Mouse (Mus musculus) cerebellum, postnatal 25 days (tissue): ENCODE data around the gene Sh3bp5l.
A peak's percentile ranks its signal among the peaks of the same experiment; 100 is the strongest.
"Not testable (repeated sequence)": the region's sequence is repeated elsewhere in the genome, so short reads cannot be mapped to it uniquely, and the experiment has no call there.

Experiments used
- DNase-seq, 2 experiments: peaks; one replicate each; pipeline ENCODE4 v3.0.0; 2021; ENCODE audit warnings: mixed read lengths in 2 of 2

Gene Sh3bp5l

GRCm38 (mm10) chr11:58330276-58331148 is at the start of gene Sh3bp5l, which contains the start of gene Zfp672:
Gene Sh3bp5l, plus strand, starts transcription at chr11:58330724.
Gene Zfp672, minus strand, starts transcription at chr11:58330339.
- peak; percentile 91 to 94 for DNase-seq

DNA sequence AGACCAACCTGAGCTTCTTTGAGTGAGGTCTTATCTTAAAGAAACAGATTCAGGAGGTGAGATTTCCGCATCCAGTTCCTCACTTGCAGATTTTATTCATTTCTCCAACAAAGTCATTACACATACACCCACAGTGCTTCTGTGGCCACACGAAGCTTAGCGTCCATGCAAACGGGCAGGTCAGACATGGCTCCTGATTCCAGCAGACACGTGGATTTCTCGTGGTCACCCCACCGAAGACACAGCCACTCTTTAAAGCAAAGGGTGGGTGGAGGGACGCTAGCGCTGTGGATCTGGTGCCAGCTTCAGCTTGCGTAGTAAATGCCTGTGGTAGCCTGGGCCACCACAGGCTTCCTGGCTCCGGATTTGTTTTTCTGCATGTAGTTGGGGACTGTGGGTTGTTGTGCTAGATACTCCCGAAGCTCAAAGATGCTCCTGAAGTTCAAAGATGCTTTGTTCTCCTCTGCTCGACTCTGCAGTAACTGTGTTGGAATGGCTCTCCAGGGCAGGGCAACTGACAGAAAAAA is 48.5 kb upstream of the Sh3bp5l start:
- DNase-seq, result no peak

GRCm38 (mm10) chr11:58282518-58282917 is 48.0 kb upstream of the Sh3bp5l start:
- no peak for DNase-seq

DNA sequence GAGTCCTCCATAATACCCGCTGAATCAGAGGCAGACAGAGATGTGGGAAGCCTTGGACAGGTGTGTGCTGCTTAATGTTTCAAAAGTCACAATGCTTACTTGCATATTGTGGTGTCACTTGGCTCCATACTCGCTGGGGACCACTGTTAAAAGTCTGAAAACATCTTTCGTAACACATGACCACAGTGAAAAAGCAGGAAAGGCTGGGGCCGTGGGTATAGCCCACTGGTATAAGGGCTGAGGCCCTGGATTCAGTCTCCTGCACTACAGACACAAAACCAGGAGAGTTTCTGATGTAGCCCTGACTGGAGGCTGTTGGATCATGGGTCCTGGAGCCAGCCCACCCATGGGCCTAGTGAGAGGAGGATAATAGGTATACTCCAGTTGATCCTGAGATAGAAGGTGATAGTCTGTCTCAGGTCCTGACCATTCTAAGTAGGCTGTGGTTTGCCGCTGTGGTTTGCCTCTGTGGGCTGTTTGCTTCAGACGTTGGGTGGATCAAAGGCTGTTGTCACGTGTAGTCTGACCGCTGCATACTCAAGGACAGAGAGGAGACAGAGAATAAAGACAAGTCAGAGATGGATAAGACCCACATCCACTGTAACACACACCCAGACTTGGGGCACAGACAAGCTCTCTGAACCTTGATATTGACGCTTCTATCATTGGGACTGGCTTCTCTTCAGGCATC is 40.4 kb upstream of the Sh3bp5l start:
- DNase-seq, result no peak

GRCm38 (mm10) chr11:58290812-58291211 is 39.7 kb upstream of the Sh3bp5l start:
- DNase-seq, result no peak

DNA sequence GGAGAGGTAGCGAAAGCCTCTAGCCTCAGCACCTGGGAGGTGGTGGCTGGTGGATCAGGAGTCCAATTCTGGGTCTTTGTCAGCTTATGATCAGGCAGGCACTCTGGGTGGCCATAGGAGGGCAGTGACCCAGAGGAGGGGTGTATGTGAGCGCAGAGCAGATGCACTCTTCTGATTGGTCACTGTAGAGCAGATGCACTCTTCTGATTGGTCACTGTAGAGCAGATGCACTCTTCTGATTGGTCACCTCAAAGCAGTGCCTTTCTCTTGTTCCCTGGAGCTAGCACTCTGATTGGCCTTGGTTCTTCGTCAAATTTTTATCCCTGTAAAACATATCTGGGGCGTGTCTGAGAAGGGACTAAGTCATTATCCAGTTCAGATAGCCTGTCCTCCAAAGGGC is 37.7 kb upstream of the Sh3bp5l start:
- no peak for DNase-seq

- no peak for DNase-seq
Observed at GRCm38 (mm10) chr11:58297396-58297795, 33.1 kb upstream of the Sh3bp5l start.

DNA sequence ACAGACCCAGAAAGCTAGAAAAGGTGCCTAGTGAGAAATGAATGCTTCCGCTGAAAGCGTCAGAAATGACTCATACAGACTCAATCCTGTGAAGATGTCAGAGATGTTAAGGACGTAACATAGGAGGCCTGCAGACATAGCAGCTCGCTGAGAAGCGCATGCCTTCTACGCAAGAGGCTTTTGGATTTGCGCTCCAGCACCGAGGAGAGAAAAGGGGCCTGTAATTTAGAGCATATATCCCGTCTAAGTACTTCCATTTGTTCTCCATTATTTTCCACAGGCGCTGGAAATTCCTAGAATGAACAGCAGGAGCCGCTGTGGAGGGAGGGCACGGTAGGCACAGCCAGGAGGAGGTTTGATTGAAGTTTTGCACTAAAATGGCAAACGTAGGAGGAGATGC is 29.5 kb upstream of the Sh3bp5l start:
- peak; percentile 76 to 80 for DNase-seq

DNA sequence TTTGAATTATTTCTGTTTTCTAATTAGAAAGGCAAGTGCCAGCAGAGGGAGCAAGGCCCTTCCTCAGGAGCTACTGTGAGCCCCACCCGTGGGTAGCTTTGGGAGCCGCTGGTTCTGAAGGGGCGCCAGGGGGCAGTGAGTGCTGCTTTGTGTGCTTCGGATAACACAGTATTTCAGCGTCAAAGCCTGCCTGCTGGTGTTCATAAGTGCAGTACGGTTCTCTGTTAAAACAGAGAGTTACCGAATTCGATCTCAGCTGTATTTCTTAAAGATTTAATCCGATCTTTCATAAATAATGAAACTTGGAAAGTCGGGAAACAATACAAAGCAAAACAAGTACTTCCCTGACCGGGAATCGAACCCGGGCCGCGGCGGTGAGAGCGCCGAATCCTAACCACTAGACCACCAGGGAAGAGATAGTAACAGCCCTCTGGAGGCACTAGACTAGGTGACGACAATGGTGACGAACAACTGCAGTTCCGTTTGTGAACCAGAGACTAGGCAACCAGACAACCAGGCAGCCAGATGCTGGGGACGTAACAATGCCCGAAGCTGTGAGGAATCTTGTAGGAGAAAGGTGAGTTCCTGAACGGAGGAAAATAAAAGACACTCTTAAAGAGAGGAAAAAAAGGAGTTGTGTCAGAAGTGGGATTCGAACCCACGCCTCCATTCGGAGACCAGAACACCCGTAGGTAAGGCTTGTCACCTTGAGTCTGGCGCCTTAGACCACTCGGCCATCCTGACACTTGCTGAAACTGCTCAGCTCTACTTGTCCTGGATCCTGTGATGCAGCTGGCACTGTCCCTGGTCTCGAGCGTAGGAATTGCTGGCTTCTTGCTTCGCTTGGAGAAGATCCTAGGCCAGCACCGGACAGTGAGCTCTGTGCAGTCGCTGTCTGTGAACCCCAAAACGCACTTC is 28.4 kb upstream of the Sh3bp5l start:
- peak; percentile 97 to 100 for DNase-seq

GRCm38 (mm10) chr11:58302774-58303445 is 27.6 kb upstream of the Sh3bp5l start:
- DNase-seq, result no peak

GRCm38 (mm10) chr11:58303594-58303993 is 26.9 kb upstream of the Sh3bp5l start:
- no peak for DNase-seq

DNA sequence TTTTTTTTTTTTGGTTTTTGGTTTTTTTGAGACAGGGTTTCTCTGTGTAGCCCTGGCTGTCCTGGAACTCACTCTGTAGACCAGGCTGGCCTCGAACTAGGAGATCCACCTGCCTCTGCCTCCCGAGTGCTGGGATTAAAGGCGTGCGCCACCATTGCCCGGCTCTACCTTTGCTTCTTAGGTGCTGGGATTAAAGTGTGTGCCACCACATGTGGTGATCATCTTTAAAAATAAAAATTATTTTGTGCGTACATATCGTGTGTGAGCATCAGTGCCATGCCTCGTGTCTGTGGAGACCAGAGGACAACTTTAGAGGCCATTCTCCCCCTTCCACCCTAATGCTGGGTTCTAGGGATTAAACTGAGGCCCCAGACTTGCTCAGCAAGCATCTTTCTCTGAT is 25.2 kb upstream of the Sh3bp5l start:
- not testable (repeated sequence) for DNase-seq

DNA sequence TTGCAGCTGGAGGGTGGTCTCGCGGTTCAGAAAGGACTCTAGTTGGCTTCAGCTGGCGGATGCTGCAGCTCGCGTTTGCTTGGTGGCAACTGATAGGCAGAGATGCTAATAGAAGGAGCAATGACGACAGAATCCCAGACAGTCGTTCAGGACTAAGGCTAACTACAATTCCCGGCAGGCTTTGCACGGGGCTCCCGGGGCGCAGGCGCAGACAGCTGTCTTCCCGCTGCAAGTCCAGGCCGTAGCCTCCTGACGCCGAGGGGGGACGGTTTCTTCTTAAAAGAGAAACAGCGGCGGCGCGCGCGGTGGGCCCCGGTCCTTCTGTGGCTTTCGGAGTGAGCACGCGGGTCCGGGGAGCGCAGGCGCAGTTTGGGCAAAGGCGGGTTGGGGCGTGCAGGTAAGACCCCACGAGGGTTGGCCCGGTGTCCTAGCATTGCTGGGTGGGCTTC is 23.6 kb upstream of the Sh3bp5l start, which contains the start of gene Zfp692:
TSS of gene Zfp692 (plus strand) at position 210 of the 449 bp plus-strand sequence.
- peak; percentile 95 to 97 for DNase-seq

DNA sequence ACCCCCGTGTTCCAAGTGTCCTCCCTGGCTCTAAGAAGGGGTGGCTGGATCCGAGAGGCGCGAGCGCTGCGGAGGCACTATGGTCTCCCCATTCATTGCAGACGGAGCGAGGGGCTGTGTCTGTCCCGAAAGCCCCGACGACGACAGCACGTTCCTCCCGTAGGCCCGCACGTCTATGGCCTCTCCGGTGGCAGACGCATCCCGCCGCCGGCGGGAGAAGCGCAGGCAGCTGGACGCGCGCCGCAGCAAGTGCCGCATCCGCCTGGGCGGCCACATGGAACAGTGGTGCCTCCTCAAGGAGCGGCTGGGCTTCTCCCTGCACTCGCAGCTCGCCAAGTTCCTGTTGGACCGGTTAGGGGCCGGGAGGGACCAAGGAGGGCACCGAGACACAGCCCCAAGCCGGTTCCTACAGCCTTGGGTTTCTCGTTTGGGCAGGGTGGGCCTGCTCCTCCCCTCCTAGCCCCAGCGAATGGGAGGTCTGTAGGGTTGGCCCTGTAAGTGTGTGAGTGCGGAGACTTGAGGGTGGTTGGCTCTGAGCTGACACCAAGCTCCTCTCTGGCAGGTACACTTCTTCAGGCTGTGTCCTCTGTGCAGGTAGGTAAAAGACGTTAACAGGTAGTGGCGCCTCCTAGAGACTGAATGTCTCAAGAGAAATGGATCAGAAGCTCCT is 23.0 kb upstream of the Sh3bp5l start:
- DNase-seq, result peak; percentile 68 to 69

GRCm38 (mm10) chr11:58308661-58309060 is 21.9 kb upstream of the Sh3bp5l start:
- DNase-seq, result no peak

GRCm38 (mm10) chr11:58314069-58314468 is 16.5 kb upstream of the Sh3bp5l start:
- DNase-seq, result peak; percentile 36 to 56

- no peak for DNase-seq
Observed at GRCm38 (mm10) chr11:58315536-58316168, 14.9 kb upstream of the Sh3bp5l start.

- no peak for DNase-seq
Observed at GRCm38 (mm10) chr11:58316344-58316743, 14.2 kb upstream of the Sh3bp5l start.

DNA sequence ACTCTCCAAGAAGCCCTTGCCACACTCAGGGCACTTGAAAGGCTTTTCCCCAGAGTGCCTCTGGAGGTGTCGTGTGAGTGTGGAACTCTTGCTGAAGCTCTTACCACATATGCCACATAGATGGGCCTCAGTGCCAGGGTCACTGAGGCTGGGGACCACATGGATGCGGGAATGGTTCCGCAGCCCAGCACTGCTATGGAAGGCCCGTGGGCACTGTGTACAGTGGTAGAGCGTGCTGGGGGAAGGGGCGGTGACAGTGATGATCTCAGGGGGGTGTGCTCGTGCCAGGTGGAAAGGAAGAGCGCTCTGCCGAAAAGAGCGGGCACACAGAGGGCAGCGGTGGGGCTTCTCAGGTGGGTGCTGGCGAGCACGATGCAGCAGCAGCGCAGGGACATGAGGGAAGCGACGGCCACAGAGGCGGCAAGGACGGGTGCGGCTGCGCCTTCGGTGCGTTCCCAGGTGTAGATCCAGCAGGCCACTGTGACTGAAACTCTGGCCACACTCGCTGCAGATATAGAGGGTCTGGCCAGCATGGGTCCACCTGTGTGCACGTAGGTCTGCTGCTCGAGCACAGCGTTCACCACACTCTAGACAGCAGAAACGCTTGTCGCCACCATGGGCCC is 13.6 kb upstream of the Sh3bp5l start:
- DNase-seq, result peak in 1 of 2 experiments; percentile 18
